10 mouse cellular contexts compared by ENCODE assay signal in genomic region chr11:35668138-35668537, GRCm38 (mm10).
A peak's percentile ranks its signal among the peaks of the same experiment; 100 is the strongest.
DNase-seq lines count a peak whose midpoint lies in the region; ATAC-seq lines count a peak whose summit lies in the region.
"Had no signal": no experiment of that assay in that cellular context is flagged by ENCODE, and none has a peak within 500 bp of the region (broad histone marks: within the 10 kb centered on the region; RNA-seq: fewer than 3 reads in every experiment).

No protein-coding gene starts in this region.

- H3K9me3 ChIP-seq in forebrain, embryonic 16.5 days (ENCODE audit: control insufficient read depth, low read length), result no peaks in the 10 kb centered on the region; the same call in 1 of the 2 replicates
- H3K9me3 ChIP-seq in forebrain, embryonic 12.5 days, result no peaks in the 10 kb centered on the region
- H3K9me3 ChIP-seq in midbrain, embryonic 15.5 days, result no peaks in the 10 kb centered on the region
- H3K9me3 ChIP-seq in midbrain, embryonic 13.5 days, result no peaks in the 10 kb centered on the region
- H3K9me3 ChIP-seq: limb, embryonic 15.5 days; midbrain, embryonic 12.5 days had no signal

- H3K4me1 ChIP-seq in forebrain, embryonic 16.5 days (replicated peaks; ENCODE audit: control insufficient read depth, insufficient read depth, low read length), result no peaks in the 10 kb centered on the region
- H3K4me1 ChIP-seq in forebrain, embryonic 12.5 days, result peaks cover 15% of the 10 kb centered on the region
- H3K4me1 ChIP-seq in midbrain, embryonic 15.5 days, result peaks cover 13% of the 10 kb centered on the region
- H3K4me1 ChIP-seq in midbrain, embryonic 13.5 days (replicated peaks), result peaks cover 16% of the 10 kb centered on the region

- H3K27ac ChIP-seq in forebrain, embryonic 16.5 days (ENCODE audit: low read length), result no peak overlapping the region
- H3K27ac ChIP-seq in forebrain, embryonic 12.5 days, result no peak overlapping the region
- H3K27ac ChIP-seq in midbrain, embryonic 15.5 days, result no peak overlapping the region
- H3K27ac ChIP-seq in midbrain, embryonic 13.5 days, result no peak overlapping the region
- H3K27ac ChIP-seq: limb, embryonic 15.5 days; midbrain, embryonic 12.5 days had no signal

- WGBS in forebrain, embryonic 16.5 days, result 39% methylated on average over 3 of the region's 3 CpGs
- WGBS in forebrain, embryonic 12.5 days, result 48% methylated on average over 3 of the region's 3 CpGs
- 39% methylated on average over 3 of the region's 3 CpGs for WGBS in midbrain, embryonic 15.5 days
- 41% methylated on average over 3 of the region's 3 CpGs for WGBS in midbrain, embryonic 13.5 days

- H3K36me3 ChIP-seq in forebrain, embryonic 16.5 days (ENCODE audit: control insufficient read depth, insufficient read depth), result no peaks in the 10 kb centered on the region
- no peaks in the 10 kb centered on the region for H3K36me3 ChIP-seq in forebrain, embryonic 12.5 days (replicated peaks)
- H3K36me3 ChIP-seq in midbrain, embryonic 15.5 days (replicated peaks), result no peaks in the 10 kb centered on the region
- H3K36me3 ChIP-seq in midbrain, embryonic 13.5 days, result no peaks in the 10 kb centered on the region
- H3K36me3 ChIP-seq: midbrain, embryonic 12.5 days had no signal

- H3K9ac ChIP-seq in forebrain, embryonic 16.5 days (replicated peaks; ENCODE audit: low read depth, low read length), result no peak overlapping the region
- no peak overlapping the region for H3K9ac ChIP-seq in forebrain, embryonic 12.5 days
- H3K9ac ChIP-seq in midbrain, embryonic 15.5 days, result no peak overlapping the region
- no peak overlapping the region for H3K9ac ChIP-seq in midbrain, embryonic 13.5 days (replicated peaks)
- H3K9ac ChIP-seq: limb, embryonic 15.5 days; midbrain, embryonic 12.5 days had no signal

- no peak overlapping the region for H3K4me3 ChIP-seq in forebrain, embryonic 16.5 days (replicated peaks; ENCODE audit: low read length)
- no peak overlapping the region for H3K4me3 ChIP-seq in forebrain, embryonic 12.5 days (replicated peaks)
- no peak overlapping the region for H3K4me3 ChIP-seq in midbrain, embryonic 15.5 days
- no peak overlapping the region for H3K4me3 ChIP-seq in midbrain, embryonic 13.5 days (replicated peaks)
- H3K4me3 ChIP-seq: limb, embryonic 15.5 days; midbrain, embryonic 12.5 days had no signal

- peaks cover 11% of the 10 kb centered on the region for H3K27me3 ChIP-seq in forebrain, embryonic 16.5 days (replicated peaks; ENCODE audit: control insufficient read depth, insufficient read depth, low read length)
- peaks cover 80% of the 10 kb centered on the region for H3K27me3 ChIP-seq in forebrain, embryonic 12.5 days
- H3K27me3 ChIP-seq in midbrain, embryonic 15.5 days (replicated peaks), result peaks cover 15% of the 10 kb centered on the region
- H3K27me3 ChIP-seq in midbrain, embryonic 13.5 days, result peaks cover 65% of the 10 kb centered on the region
- H3K27me3 ChIP-seq: limb, embryonic 15.5 days had no signal

- H3K4me2 ChIP-seq in forebrain, embryonic 16.5 days (ENCODE audit: low read length), result no peak overlapping the region
- no peak overlapping the region for H3K4me2 ChIP-seq in forebrain, embryonic 12.5 days
- no peak overlapping the region for H3K4me2 ChIP-seq in midbrain, embryonic 15.5 days
- H3K4me2 ChIP-seq in midbrain, embryonic 13.5 days (replicated peaks), result no peak overlapping the region
- H3K4me2 ChIP-seq: limb, embryonic 15.5 days; midbrain, embryonic 12.5 days had no signal

- peak; percentile 54 for DNase-seq in cerebellum, adult 11 months
- peak; percentile 63 for DNase-seq in layer of hippocampus, adult 9-11 months
- DNase-seq in ovary, adult 18-20 months (ENCODE audit: low spot score), result no peak
- DNase-seq in ovary, postnatal 10 days (ENCODE audit: low spot score), result no peak

- ATAC-seq in forebrain, embryonic 16.5 days, result peak; percentile 45; the same call in 1 of the 2 replicates
- ATAC-seq in forebrain, embryonic 12.5 days (ENCODE audit: low FRiP score), result no peak
- 0 out of 2 replicates have a peak, but pooled peaks have one; percentile 43 for ATAC-seq in midbrain, embryonic 15.5 days (replicated peaks)
- no peak for ATAC-seq in midbrain, embryonic 13.5 days

Comparison
In these comparisons a context has a peak if more than half of its experiments do, and no peak if none do; other contexts are left out.
1. ATAC-seq: peak in forebrain, embryonic 16.5 days (single experiment) and midbrain, embryonic 15.5 days (single experiment); none in forebrain, embryonic 12.5 days (single experiment) and midbrain, embryonic 13.5 days (single experiment).
2. DNase-seq: peak in cerebellum, adult 11 months (single experiment) and layer of hippocampus, adult 9-11 months (single experiment); none in ovary, adult 18-20 months (single experiment) and ovary, postnatal 10 days (single experiment).